Mouse (Mus musculus) bone marrow macrophage, adult 2 months (primary cell): ENCODE measurements at regions not wholly inside any gene's neighbourhood (a gene's known extent, or its start where the extent isn't known, plus 50 kb on each side); places are given as distances from the start of the nearest gene placed in this dataset.

Experiments
- CTCF ChIP-seq: IDR thresholded peaks from 2 replicates; pipeline ENCODE4 v1.5.1; 2012; ENCODE audit warnings: low read depth, mild to moderate bottlenecking, low read length, moderate library complexity
- POLR2A ChIP-seq: IDR thresholded peaks from 2 replicates; pipeline ENCODE4 v1.6.1; 2012; ENCODE audit warnings: mild to moderate bottlenecking, low read depth, low read length, borderline replicate concordance

DNA sequence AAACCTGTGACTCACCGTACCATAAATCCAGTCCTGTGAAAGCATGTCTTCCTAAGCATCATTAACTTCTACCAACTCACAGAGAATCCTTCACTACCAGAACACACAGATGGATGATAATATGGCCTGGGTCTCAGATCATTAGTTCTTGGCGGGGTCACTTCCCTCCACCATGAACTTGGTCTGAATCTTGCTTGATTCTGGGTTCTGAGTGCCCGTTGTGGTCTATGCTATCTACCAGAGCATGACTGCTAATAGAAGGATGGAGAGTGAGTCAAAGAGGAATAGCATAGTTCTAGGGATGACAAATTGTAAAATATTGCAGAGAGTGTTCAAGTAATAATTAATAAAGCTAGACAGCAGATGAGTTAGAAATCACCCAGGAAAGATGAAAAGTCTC is 221.3 kb upstream of the Mki67 start:
- TF ChIP-seq CTCF = no peak
- no peak for TF ChIP-seq POLR2A
